Mouse (Mus musculus): ENCODE data around the gene Slc6a9.
A peak's percentile ranks its signal among the peaks of the same experiment; 100 is the strongest.

The Slc6a9 gene

GRCm38 (mm10) chr4:117840821-117841220 is 6.5 kb downstream of the Slc6a9 start:
- no peak for DNase-seq (ENCODE audit: low spot score in 2 of 2)

GRCm38 (mm10) chr4:117841566-117841965 is 7.3 kb downstream of the Slc6a9 start:
- DNase-seq (ENCODE audit: low spot score in 2 of 2) = no peak

GRCm38 (mm10) chr4:117843101-117843500 is 8.8 kb downstream of the Slc6a9 start:
- DNase-seq (ENCODE audit: low spot score in 2 of 2) = no peak

GRCm38 (mm10) chr4:117844467-117844866 is 10.2 kb downstream of the Slc6a9 start:
- no peak for DNase-seq (ENCODE audit: low spot score in 2 of 2)

GRCm38 (mm10) chr4:117845316-117845715 is 11.0 kb downstream of the Slc6a9 start:
- DNase-seq (ENCODE audit: low spot score in 2 of 2) = no peak

GRCm38 (mm10) chr4:117846261-117846660 is 12.0 kb downstream of the Slc6a9 start:
- DNase-seq (ENCODE audit: low spot score in 2 of 2) = no peak

- peak in 1 of 2 experiments; percentile 31 for DNase-seq (ENCODE audit: low spot score in 2 of 2)
Measured at GRCm38 (mm10) chr4:117847011-117847410, 12.7 kb downstream of the Slc6a9 start.

GRCm38 (mm10) chr4:117849063-117849462 is 14.8 kb downstream of the Slc6a9 start:
- DNase-seq (ENCODE audit: low spot score in 2 of 2) = no peak

GRCm38 (mm10) chr4:117849506-117849905 is 15.2 kb downstream of the Slc6a9 start:
- DNase-seq (ENCODE audit: low spot score in 2 of 2) = no peak

- no peak for DNase-seq (ENCODE audit: low spot score in 2 of 2)
Measured at GRCm38 (mm10) chr4:117850176-117850575, 15.9 kb downstream of the Slc6a9 start.

- no peak for DNase-seq (ENCODE audit: low spot score in 2 of 2)
Measured at GRCm38 (mm10) chr4:117850871-117851270, 16.6 kb downstream of the Slc6a9 start.

GRCm38 (mm10) chr4:117852152-117852868 is 18.0 kb downstream of the Slc6a9 start:
- no peak for DNase-seq (ENCODE audit: low spot score in 2 of 2)

- DNase-seq (ENCODE audit: low spot score in 2 of 2) = no peak
Measured at GRCm38 (mm10) chr4:117855146-117855545, 20.8 kb downstream of the Slc6a9 start.

GRCm38 (mm10) chr4:117858794-117859193 is 24.5 kb downstream of the Slc6a9 start:
- no peak for DNase-seq (ENCODE audit: low spot score in 2 of 2)

- DNase-seq (ENCODE audit: low spot score in 2 of 2) = no peak
Measured at GRCm38 (mm10) chr4:117860570-117860969, 26.3 kb downstream of the Slc6a9 start.

- peak in 1 of 2 experiments; percentile 61 for DNase-seq (ENCODE audit: low spot score in 2 of 2)
Measured at GRCm38 (mm10) chr4:117862823-117863222, 28.5 kb downstream of the Slc6a9 start.

GRCm38 (mm10) chr4:117866083-117866482 is 31.8 kb downstream of the Slc6a9 start:
- no peak for DNase-seq (ENCODE audit: low spot score in 2 of 2)

GRCm38 (mm10) chr4:117867000-117867399 is 32.7 kb downstream of the Slc6a9 start:
- no peak for DNase-seq (ENCODE audit: low spot score in 2 of 2)

GRCm38 (mm10) chr4:117867823-117868222 is 33.5 kb downstream of the Slc6a9 start:
- DNase-seq (ENCODE audit: low spot score in 2 of 2) = no peak

GRCm38 (mm10) chr4:117869317-117869716 is 35.0 kb downstream of the Slc6a9 start:
- DNase-seq (ENCODE audit: low spot score in 2 of 2) = no peak

GRCm38 (mm10) chr4:117870437-117870836 is 36.1 kb downstream of the Slc6a9 start:
- no peak for DNase-seq (ENCODE audit: low spot score in 2 of 2)

- DNase-seq (ENCODE audit: low spot score in 2 of 2) = no peak
Measured at GRCm38 (mm10) chr4:117871787-117872186, 37.5 kb downstream of the Slc6a9 start.

GRCm38 (mm10) chr4:117872471-117872886 is 38.2 kb downstream of the Slc6a9 start, which contains the start of gene Ccdc24:
Ccdc24 (minus strand) TSS chr4:117872557.
- no peak for DNase-seq (ENCODE audit: low spot score in 2 of 2)

GRCm38 (mm10) chr4:117873615-117874014 is 39.3 kb downstream of the Slc6a9 start:
- no peak for DNase-seq (ENCODE audit: low spot score in 2 of 2)

Data from right cerebral cortex, postnatal 36 days (tissue).